Mouse (Mus musculus): ENCODE measurements around the gene Inca1.

DNA sequence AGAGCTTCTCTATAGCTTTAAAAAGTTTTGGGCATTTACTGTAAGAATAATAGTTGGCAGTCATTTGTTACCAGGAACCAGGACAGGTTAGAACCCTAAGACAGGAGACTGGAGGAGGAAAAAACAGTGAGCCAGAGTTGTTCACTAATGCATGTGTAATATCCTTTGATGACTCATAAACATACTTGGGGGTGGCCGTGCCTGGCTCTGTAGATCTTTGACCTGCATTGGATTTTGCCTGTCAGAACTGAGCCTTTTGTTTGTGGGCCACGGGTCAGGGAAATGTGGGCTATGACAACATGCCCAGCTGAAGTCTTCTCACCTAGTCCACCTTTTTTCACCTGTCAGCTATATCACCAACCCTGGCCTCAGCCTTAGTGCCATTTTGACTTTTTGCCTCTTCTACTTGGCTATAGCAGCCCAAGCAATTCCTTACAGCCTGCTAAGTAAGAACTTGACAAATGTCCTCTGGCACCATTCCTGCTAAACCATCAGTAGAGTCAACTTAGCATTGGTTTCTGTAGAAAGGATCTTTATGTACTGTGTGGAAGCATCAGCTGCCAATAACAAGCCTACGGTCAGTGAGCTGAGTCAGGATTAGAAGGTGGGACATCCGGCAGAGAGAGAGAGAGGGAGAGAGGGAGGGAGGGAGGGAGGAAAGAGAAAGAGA, 48.1 kb upstream of the Inca1 start:
- TF ChIP-seq MAFK (IDR thresholded peaks at IDR 0.05; ENCODE audit: borderline replicate concordance, low read depth, low read length) (no peak), NRF1 (IDR thresholded peaks at IDR 0.05; ENCODE audit: insufficient read depth, low read depth, low read length, poor library complexity, severe bottlenecking) (no peak), E2F4 (IDR thresholded peaks at IDR 0.05; ENCODE audit: borderline replicate concordance, low read depth, low read length) (no peak)

Data from MEL (cell line).